Mouse (Mus musculus): ENCODE results near the gene Myo6. TPM values are rescaled to one million over a fixed set of nuclear protein-coding genes. Genes with fewer than 3 reads are reported as not detected.

Gene Myo6
- total RNA-seq, 2 experiments from 2014 or later = 71.7 to 84.2 TPM

DNA sequence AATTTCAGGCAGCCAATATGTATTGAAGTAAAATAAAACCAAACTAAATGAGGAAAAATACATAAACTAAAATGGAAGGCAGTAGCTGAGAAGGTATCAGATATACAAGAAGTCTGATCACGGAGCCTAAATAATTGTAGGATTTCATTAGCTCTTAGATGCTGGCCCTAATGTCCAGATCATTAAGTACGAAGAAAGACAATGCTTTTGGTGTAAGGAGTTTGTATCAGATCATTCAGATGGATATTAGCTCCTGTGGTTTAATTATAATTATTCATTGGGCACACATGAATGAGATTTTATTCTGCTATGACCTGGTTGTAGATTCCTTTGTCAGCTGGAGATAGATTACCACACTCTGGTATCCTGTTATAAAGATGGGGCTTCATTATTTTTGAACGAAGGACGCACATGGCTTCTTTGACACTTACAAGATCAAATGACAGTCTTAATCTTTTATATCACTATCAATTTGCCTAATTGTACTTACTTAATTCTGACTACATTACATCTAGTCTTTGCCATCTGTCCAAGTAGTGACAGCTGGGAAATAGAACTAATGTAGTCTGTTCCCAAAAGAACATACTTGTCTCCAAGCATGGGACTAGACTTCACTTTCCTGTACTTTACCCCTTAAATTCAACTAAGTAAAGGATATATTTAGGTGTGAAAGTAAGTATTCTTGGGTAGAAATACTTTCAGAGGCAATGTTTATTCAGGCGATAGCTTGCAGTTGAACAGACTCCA lies 61.9 kb downstream of the Myo6 start:
- DNase-seq (ENCODE audit: extremely low spot score in 1 of 2, low spot score in 1 of 2) = no peak

DNA sequence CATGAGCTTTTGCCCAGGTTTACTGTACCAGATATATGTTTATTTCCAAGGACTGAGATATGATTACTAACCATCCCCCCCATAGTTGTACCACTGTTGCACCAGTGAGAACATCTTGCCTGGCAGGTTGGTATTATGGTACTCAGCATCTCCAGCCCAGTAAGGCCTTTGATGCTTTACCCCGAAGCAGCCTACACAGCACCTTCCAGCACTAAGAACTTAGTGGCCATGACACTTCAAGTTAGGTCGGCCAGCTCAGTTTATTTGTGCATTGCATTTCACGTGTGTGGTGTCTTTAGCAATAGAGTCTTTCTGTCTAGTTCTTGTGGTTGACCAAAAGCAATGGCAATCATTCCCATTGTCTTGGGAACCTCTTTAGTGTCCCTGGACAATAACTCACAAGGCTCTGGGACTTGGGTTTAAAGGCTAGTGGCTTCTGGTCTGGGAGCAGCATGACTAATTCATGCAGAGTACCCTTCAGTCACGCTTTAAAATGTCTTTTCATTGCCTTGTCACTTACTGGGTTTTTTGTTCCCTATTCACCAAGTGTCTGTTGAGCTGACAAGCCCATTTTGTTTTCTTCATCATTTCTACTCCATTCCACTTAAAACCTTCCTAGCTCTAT lies 69.1 kb downstream of the Myo6 start:
- no peak for DNase-seq (ENCODE audit: extremely low spot score in 1 of 2, low spot score in 1 of 2)

DNA sequence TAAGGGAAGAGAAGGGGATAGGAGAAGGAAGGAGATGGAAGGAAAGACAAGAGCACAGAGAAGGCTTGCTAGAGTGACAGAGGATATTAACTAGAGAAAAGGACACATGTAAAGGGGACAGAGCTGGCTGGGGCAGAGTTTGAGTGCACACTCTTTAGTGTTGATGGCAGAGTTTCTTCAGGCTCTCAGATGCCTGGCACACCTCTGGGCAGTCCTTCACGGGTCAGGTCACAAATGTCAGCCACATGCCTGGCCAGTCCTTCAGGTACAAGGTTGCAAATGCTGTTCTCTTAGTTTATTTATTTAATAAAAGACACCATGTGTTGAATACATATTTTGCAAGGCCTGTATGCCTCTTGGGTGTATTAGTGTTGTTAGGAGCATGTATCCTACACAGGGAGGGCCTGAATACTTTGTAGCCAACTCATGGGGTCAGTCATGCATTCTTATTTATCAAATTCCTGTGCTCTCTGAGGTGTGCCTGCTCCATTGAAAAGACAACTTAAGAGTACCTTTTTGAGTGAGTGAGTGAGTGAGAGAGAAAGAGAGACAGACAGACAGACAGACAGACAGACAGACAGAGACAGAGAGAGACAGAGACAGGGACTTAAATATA lies 72.5 kb downstream of the Myo6 start:
- no peak for DNase-seq (ENCODE audit: extremely low spot score in 1 of 2, low spot score in 1 of 2)

DNA sequence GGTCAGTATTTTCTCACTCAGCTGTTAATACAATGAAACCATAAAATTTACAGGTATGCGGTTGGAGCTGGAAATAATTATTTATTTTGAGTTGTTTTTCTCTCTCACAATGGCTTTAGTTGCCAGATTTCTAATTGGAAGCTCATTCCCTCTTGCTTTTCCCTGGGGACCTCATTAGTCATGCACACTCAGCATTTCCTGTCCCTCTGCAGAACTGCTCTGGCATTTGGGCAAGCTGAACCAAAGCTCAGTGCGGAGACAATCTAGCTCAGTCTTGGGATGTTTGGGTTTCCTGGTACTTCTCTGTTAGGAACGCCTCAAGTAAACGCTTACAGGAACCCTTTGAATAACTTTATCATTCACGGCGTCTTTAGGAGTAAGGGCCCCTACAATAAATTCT lies 76.9 kb downstream of the Myo6 start:
- no peak for DNase-seq (ENCODE audit: extremely low spot score in 1 of 2, low spot score in 1 of 2)

DNA sequence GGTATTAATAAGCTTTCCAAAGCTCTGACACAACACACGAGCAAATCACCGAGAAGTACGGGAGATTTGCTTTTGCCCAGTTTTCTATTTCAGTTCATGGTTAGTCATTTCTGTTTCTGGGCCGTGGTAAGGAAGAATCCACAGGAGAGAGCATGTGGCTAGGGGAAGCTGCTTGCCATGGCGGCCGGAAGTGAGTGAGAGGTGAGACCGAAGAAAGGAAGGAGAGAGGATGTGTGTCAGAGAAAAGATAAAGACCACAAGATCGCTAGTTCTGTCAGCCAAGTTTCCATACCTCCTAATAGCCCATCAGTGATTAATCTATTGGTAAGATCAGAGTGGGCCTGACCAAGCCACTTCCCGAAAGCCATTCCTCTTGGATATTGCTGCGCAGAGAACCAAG lies 87.3 kb downstream of the Myo6 start:
- no peak for DNase-seq (ENCODE audit: extremely low spot score in 1 of 2, low spot score in 1 of 2)

DNA sequence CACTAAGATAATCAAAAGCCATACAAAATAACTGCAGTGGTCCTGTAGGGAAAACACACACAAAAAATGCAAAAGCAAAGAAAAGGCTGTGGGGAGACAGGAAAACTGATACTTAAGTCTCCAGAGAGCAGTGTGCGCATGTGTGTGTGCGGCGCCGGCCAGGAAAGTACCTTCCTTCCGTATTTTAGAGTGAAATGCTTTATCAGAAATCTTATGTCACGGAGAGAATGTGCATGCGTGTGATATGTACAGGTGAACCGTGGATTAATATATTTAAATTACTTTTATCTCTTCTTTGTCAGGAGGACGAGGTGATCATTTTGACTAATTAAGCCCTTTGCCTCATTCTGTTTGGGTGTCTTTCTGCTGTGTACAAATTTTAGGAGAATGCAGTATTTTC lies 88.4 kb downstream of the Myo6 start:
- no peak for DNase-seq (ENCODE audit: extremely low spot score in 1 of 2, low spot score in 1 of 2)

DNA sequence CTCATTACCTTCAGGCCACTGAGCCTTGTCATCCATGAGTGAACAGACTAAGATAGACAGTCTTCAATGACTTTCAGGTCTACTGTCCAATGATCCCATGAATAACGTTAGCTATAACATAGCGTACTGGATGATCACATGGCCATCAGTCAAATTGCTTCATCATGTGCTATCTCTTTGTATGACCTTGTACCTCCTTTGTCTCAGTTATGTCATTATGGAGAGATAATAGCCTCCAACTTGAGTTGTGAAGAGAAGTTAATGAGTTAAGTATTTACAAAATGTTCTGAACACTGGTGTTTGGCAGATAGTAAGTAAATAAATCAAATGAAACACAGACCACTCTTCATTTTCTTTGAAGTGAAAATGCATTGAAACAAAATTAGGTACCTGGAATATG lies 91.7 kb downstream of the Myo6 start:
- DNase-seq (ENCODE audit: extremely low spot score in 1 of 2, low spot score in 1 of 2) = no peak

DNA sequence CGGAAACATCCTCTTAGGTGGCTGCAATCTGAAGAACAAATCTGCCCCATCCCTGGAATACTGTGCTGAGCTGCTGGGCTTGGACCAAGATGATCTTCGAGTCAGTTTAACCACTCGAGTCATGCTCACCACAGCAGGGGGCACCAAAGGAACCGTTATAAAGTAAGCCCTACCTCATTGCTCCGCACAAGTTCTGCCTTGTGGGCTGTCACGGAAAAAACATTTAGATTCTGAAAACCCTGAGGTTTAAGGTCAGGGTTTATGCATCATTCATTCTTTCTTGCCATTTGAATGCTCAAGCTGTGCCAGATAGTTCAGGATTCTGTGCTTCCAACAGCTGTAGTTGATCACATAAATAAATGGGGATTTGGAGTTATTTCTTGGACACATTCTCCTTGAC lies 93.6 kb downstream of the Myo6 start:
- no peak for DNase-seq (ENCODE audit: extremely low spot score in 1 of 2, low spot score in 1 of 2)

DNA sequence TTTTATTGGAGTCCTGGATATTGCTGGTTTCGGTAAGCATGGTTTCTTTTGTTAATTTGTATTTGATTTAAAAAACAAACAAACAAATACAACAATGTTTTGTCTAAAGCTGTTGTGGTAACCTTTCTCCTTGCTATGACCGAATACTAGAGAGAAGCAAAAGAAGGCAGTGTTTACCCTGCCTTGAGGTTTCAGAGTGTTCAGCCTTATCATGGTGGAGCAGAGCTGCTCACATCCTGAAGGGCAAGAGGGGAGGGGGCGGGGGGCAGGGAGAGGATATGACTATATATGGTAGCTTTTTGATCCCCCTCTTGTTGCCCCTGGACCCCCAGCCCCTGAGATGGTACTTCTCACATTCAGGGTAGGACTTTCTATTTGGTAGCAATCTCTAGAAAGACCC lies 96.1 kb downstream of the Myo6 start:
- no peak for DNase-seq (ENCODE audit: extremely low spot score in 1 of 2, low spot score in 1 of 2)

DNA sequence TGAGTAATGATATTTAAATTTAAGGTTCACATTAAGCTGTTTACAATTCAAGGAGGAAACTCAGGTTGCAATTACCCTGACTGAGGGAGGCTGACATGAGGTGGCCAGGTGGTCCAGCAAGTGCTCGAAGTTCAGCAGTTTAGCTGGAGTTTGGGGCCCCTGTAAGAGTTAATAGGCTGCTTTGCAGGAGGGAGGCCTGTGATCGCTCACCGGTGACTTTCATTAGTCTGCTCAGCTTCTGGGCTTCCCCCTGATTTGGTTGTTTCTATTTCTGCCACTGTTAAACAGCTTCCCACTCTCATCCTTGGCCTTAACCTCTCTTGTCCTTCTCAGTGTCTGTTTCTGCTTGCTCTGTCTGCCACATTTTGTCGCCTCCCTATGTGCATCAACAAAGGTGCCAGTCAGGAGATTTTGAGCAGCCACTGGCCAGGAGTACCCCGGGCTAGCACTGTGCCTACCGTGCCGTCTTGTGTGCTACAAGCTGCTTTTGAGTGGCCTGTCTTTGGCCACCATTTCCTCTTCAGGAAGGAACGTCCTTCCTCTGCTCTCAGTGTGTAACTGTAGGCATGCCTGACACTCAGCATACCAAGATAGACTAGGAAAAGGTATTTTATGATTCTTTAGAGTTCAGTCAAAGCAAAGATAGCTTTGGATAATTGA lies 97.7 kb downstream of the Myo6 start:
- no peak for DNase-seq (ENCODE audit: extremely low spot score in 1 of 2, low spot score in 1 of 2)

DNA sequence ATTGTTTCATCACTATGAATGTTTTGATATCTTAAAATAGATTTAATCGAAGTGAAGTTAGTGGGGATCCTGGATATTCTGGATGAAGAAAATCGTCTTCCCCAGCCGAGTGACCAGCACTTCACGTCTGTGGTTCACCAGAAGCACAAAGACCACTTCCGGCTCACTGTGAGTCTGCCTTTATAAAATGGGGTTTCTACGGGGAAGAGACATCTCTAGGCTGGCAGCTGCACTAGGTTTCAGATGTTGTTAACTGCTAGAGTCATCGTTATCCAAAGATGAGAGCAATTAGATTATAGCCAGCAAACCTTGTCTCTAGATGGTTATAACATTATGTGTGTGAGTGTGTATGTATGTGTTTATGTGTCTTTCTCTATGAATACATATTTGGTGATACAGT lies 101.3 kb downstream of the Myo6 start:
- DNase-seq (ENCODE audit: extremely low spot score in 1 of 2, low spot score in 1 of 2) = no peak

DNA sequence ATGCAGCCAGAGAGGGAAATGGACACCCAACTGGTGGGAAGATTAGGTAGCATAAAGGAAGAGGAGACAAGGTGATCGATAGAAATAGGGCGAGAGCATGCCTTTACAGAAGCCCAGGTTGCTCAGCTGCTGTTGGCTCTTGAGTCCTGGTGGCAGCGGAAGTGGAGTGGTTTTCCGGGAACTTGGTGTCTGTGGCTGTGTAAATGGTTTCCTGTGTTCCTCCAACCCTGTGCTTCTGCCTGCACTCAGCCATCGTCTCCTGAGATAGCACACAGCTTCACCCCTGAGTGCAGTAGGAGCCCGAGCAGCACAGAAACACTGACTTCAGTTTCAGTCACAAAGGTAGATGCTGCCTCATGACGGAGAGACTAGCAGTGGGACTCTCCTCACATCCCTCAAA lies 101.7 kb downstream of the Myo6 start:
- DNase-seq (ENCODE audit: extremely low spot score in 1 of 2, low spot score in 1 of 2) = no peak

DNA sequence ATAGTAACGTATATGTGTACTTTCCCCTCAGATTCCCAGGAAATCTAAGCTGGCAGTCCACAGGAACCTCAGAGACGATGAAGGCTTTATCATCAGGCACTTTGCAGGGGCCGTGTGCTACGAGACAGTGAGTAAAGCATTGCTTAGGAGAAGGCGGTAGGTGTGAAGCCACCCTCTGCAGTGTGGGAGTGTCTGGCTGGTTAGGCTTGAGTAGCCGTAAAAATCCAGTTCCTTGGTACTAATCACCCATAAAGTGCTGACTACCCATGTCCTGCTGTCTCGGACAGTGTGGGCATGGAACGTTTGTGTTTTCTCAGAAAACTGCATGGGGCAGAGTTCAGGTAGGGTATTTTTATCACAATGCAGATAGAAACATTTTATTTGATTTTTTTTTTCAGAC lies 104.8 kb downstream of the Myo6 start:
- DNase-seq (ENCODE audit: extremely low spot score in 1 of 2, low spot score in 1 of 2) = no peak

DNA sequence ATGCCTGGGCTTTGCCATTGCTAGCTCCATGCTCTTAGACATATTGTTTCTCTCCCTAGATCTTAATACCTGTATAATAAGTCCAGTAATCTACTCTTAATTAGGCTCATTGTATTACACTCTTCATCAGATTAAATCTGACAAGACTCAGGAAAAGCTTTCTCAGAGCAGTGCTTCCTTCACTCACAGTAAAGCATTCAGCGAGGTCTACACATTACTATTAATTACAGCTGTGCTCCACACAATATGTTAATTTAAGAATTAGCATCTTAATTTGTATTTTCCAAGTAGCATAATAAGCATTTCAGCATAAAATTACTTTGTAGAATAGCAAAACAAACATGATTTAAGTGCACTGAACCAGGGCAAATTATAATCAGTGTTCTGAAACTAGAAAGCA lies 108.1 kb downstream of the Myo6 start:
- no peak for DNase-seq (ENCODE audit: extremely low spot score in 1 of 2, low spot score in 1 of 2)

DNA sequence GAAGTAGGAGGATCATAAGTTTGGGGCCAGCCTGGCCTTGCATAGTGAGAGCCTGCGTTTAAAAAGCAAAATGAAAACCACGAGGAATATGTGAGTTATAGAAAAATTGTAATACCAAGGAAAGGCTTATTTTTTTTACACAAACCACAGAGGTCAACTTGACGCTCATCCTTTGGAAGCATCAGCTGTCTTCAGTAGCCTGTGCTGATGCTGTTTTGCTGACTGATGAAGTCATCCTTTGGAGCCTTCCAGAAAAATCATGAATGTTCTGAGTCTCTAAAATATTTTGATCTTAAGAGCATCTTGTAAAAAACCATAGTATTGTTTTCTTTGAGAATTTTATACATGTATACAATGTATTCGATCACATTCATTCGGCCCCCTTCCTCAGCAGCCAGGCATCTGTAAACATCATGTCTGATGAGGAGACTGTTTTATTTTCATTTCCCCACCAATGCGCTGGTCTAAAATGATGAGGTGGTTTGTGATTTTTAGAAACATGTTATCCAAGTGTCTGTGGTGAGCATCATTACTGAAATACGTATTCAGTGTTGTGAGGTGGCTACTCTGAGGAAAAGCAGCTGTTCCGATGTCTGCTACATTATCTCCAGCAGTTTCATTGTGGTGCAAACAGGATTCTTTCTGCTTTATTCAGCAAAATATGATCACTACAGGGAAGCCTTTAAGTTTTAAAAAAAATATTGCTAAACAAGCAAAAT lies 110.4 kb downstream of the Myo6 start:
- DNase-seq (ENCODE audit: extremely low spot score in 1 of 2, low spot score in 1 of 2) = no peak

DNA sequence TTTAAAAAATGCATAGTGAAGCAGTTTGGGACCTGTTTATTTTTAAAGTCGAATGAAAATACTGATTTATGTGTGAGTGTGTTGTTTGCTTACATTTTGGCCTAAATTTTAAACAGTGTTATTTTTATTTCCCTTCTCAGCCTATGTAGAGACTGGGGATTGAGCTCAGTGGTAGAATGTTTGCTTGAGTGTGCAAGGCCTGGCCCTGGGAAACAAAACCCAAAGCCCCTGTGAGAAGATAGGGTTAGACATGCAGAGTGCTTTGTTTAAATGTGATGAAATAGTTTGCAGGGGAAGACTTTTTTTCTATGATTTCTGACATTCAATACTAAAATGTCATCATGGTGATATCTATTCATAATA lies 110.9 kb downstream of the Myo6 start:
- DNase-seq (ENCODE audit: extremely low spot score in 1 of 2, low spot score in 1 of 2) = no peak

DNA sequence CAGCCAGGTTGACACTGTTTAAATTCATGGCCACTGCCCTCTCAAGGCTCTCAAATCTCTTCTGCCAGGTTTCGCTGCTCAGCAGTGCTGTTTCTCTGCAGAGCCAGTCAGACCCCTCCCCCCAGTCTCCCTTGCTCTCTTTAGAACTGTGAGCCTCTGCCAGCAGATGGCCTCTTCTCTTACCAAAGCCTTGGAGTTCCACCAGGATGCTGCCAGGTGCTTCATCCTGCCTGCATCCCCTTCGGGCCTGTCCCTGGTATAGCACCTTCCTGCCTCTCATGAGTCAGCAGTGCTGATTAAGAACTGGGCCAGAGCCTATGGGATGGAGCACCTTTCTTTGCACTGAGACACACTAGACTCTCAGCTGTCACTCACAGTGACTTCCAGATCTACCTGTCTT lies 112.3 kb downstream of the Myo6 start:
- DNase-seq (ENCODE audit: extremely low spot score in 1 of 2, low spot score in 1 of 2) = no peak

DNA sequence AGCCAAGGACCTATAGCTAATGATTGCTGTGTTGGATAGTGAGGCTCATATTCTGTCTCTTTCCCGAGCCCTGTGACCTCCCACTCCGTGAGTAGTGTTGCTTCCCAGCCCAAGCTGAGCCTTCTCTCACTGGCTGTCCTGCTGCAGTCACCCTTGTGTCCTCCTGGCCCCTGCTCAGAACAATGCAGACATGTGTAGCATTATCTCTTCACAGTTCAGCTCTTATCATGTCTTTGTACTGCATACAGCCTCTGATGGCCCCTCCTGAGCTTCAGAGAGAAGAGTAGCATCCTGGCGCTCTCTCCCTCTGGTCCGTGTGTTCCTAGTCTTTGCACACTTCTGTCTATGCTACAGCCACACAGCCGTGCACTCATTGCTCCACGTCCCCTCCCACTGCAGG lies 112.9 kb downstream of the Myo6 start:
- no peak for DNase-seq (ENCODE audit: extremely low spot score in 1 of 2, low spot score in 1 of 2)

DNA sequence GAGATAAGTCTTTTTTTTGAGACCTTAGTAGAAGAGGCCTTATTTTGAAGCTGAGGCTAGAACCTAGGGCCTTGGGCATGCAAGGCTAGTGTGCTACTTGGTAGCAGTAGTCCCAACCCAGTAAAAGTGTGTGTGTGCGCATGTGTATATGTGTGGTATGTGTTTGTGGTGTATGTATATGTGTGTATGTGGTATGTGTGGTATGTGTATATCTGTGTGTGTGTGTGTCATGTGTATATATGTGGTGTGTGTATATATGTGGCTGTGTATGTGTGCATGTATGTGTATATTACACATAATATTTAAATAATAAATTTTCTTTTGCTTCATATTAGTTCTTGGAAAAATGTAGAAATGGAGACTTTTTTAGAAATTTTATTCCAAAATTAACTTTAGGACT lies 115.9 kb downstream of the Myo6 start:
- DNase-seq (ENCODE audit: extremely low spot score in 1 of 2, low spot score in 1 of 2) = no peak

DNA sequence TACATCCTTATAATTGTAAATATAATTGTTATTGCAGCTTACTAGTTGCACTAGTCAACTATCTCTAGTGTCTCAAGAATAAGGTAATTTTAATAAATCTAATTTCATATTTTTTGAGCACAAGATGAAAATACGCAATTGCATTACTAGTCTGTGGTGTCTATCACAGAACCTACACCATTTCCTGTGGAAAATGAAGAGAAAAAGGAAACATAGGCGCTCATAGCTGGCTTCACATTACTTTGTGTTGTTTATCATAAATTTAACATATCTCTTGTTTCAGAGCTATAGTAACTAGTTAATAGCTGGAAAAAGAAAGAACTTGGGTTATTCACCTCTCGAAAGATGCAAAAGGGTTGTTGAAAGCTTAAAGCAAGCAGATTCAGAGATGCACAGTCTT lies 117.6 kb downstream of the Myo6 start:
- DNase-seq (ENCODE audit: extremely low spot score in 1 of 2, low spot score in 1 of 2) = no peak

DNA sequence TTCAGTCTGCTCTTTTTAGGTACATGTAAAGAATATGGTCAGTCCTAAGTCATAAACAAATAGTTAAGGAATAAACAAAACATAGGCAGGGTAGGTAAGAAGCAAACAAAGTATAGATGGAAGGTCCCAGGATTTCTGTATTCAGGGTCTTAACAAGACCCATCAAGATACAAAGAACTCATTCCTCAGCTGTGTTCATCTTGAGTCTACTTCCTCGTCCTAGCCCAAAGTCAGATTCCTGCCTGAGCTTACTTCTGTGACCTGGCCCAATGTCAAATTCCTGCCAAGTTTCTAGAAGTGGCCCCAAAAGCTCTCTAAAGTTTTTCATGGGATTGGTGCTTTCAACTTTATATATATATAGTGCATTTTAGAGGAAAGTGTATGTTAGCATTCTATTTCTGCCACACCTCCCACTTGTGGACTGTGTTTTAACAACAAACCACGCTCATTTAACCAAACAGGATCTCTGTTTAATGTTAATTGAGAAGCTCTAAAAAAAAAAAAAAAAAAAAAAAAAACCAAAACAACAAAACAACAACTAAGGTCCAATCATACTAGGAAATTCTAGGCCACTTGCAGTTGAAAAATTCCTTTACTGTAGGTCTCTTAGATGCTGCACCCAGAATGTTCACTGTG lies 119.8 kb downstream of the Myo6 start:
- DNase-seq (ENCODE audit: extremely low spot score in 1 of 2, low spot score in 1 of 2) = no peak
